Mouse (Mus musculus): ENCODE results near the gene Olfr1180.
"Not testable (repeated sequence)": the region's sequence is repeated elsewhere in the genome, so short reads cannot be mapped to it uniquely, and the experiment has no call there.

Gene Olfr1180

DNA sequence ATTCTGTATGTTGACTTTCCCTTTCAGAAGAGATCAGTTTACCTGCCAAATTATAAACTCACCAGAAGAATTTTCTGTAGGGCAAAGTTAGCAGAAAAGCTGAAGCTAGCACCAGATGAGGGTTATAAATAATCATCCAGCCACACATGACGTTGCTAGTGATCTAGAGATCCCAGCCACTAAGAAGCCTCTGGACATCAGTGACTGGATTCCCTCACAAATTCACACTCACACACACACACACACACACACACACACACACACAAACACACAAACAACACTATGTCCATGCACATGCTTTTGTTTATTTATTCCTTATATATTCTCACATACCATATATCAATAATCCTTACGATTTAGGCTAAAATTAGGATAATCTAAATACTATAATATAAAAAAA lies at the start of gene Olfr1180:
Gene Olfr1180, minus strand, starts transcription at position 101 of the 400 bp plus-strand sequence.
- DNase-seq (ENCODE audit: low spot score) = no peak

DNA sequence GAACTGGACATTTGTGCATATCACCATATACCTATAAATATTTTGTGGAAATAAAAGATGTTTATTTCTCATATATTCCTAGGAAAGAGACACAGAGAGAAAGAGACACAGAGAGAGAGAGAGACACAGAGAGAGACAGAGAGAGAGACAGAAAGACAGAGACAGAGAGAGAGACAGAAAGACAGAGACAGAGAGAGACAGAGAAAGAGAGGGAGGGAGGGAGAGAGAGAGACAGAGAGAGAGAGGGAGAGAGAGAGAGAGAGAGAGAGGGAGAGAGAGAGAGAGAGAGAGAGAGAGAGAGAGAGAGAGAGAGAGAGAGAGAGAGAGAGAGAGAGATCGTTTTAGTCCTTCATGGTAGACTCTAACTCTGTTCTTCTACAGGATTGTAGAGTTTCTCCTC lies 35.6 kb upstream of the Olfr1180 start, which contains the start of gene Olfr1183:
Gene Olfr1183, plus strand, starts transcription at position 301 of the 400 bp plus-strand sequence.
- DNase-seq (ENCODE audit: low spot score) = not testable (repeated sequence)

DNA sequence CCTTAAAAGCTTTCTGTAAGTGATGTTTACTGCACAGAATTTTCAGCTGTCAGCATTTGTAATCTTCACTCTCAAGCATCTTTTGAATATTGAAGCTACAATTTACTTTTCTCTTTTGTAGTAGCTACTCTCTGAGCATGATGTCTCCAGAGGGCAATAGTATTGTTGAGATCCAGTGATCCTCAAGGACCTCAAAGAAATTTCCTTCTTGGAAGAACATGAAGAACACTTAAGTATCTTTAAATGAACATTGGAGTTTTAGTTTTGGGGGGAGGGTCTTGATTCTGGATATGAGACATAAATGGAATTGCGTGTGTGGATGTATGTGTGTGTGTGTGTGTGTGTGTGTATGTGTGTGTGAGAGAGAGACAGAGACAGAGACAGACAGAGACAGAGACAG lies 30.1 kb upstream of the Olfr1180 start, which contains the start of gene Gm13757:
Gene Gm13757, minus strand, starts transcription at position 101 of the 400 bp plus-strand sequence.
- DNase-seq (ENCODE audit: low spot score) = no peak

DNA sequence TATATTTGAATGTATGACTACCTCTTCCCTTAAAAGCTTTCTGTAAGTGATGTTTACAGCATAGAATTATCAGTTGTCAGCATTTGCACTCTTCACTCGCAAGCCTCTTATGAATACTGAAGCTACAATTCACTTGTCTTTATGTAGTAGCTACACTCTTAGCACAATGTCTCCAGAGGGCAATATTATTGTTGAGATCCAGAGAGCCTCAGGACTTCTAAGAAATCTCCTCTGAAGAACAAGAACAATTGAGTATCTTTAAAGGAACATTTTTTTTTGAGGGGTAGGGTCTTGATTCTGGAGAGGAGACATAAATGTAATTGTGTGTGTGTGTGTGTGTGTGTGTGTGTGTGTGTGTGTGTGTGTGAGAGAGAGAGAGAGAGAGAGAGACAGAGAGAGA lies 7.1 kb upstream of the Olfr1180 start, which contains the start of gene Olfr1181:
Gene Olfr1181, minus strand, starts transcription at position 101 of the 400 bp plus-strand sequence.
- DNase-seq (ENCODE audit: low spot score) = no peak

DNA sequence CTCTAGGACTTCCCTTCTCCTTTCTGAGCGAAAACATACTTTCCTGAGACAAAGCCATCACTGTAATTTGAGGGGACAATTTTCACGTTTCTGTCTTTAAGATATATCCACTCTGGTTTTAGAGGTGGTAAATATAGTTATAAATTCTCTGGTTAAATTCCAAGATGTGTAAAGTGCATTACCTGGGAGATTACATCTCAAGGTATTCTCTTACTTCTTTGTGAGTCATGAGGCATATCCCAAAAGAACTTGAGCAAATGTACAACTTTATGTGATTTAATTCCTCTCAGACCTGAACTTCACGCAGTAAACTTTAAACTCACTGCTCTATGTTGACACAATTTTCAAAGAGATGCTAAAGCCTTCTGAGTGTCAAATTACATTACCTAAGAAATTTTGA lies 12.6 kb downstream of the Olfr1180 start, which contains the start of gene Olfr1179:
Gene Olfr1179, minus strand, starts transcription at position 101 of the 400 bp plus-strand sequence.
- no peak for DNase-seq (ENCODE audit: low spot score)

DNA sequence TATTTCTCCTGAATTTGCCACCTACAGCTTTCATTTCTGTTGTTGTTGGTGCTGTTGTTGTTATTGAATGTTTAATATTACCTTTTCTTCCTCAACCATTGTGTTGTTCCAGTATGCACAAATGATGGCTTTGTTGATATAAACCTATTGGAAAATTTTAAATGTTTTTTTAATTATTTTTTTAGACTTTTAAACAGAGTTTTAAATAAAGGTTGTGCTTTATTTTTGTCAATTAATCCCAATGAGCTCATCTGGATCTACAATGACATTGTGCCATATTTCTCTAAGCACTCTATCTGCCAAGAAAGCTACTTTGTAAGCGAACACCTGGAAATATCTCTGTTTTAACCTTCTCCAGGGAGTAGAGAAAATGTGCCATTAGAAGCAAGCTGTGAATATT lies 32.2 kb downstream of the Olfr1180 start, which contains the start of gene Olfr1178:
Gene Olfr1178, plus strand, starts transcription at position 301 of the 400 bp plus-strand sequence.
- DNase-seq (ENCODE audit: low spot score) = no peak
